Mouse (Mus musculus): ENCODE measurements around the gene Nhlrc3. TPM values are rescaled to one million over a fixed set of nuclear protein-coding genes. Genes with fewer than 3 reads are reported as not detected.

Nhlrc3 gene
- polyA plus RNA-seq, 1 experiment: 10.6 TPM

- peaks cover 2% of the 10 kb centered on the region; the same call in 1 of the 2 replicates for H3K4me1 ChIP-seq (ENCODE audit: control insufficient read depth, insufficient read depth, low read length)
- TF ChIP-seq CTCF (conservative IDR thresholded peaks at IDR 0.05; ENCODE audit: insufficient read depth, insufficient read length, low read depth, low read length) (no peak), POLR2A (IDR thresholded peaks at IDR 0.05; ENCODE audit: low read depth, low read length) (no peak)
- no peak overlapping the region for H3K4me3 ChIP-seq (ENCODE audit: insufficient read depth, low read depth, low read length)
- no peak overlapping the region for H3K27ac ChIP-seq (ENCODE audit: insufficient read depth, low read depth, low read length)
- peaks cover 4% of the 10 kb centered on the region for H3K36me3 ChIP-seq (ENCODE audit: control insufficient read depth, insufficient read depth, low read length)
- H3K27me3 ChIP-seq (replicated peaks; ENCODE audit: control insufficient read depth, insufficient read depth, low read length): no peaks in the 10 kb centered on the region
- DNase-seq: no peak
- 80% methylated on average over 5 of the region's 5 CpGs for WGBS
Measured at GRCm38 (mm10) chr3:53457750-53458149, 5.4 kb downstream of the Nhlrc3 start.

- no peak for DNase-seq
- no peak overlapping the region for H3K27ac ChIP-seq (ENCODE audit: insufficient read depth, low read depth, low read length)
Measured at GRCm38 (mm10) chr3:53454984-53455383, 8.1 kb downstream of the Nhlrc3 start.

DNA sequence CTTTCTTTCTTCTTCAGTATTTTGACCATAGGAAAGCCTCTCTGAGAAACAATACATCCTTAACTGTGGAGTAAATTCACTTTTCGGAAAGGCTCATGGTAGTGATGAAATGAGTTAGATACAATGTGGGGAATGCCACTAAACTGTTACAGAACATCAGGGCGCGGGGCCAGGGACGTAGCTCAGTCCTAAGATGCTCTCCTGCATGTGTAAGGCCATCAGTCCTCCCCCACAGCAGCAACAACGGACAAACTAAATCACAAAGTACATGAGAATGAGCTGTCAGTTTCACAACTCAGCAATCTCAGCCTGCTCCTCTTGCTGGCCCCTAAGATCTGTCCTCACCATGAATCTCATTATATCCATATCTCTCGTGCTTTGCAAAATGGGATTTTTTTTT, 8.6 kb downstream of the Nhlrc3 start:
- TF ChIP-seq CTCF (conservative IDR thresholded peaks at IDR 0.05; ENCODE audit: insufficient read depth, insufficient read length, low read depth, low read length) (no peak), POLR2A (IDR thresholded peaks at IDR 0.05; ENCODE audit: low read depth, low read length) (no peak)
- 80% methylated on average over 6 of the region's 6 CpGs for WGBS
- no peaks in the 10 kb centered on the region for H3K4me1 ChIP-seq (ENCODE audit: control insufficient read depth, insufficient read depth, low read length)
- no peak overlapping the region for H3K27ac ChIP-seq (ENCODE audit: insufficient read depth, low read depth, low read length)
- DNase-seq: no peak
- H3K36me3 ChIP-seq (ENCODE audit: control insufficient read depth, insufficient read depth, low read length): peaks cover 4% of the 10 kb centered on the region
- no peak overlapping the region for H3K4me3 ChIP-seq (ENCODE audit: insufficient read depth, low read depth, low read length)
- no peaks in the 10 kb centered on the region for H3K27me3 ChIP-seq (replicated peaks; ENCODE audit: control insufficient read depth, insufficient read depth, low read length)

More at GRCm38 (mm10) chr3:53454984-53455383, 8.1 kb downstream of the Nhlrc3 start:
- peaks cover 4% of the 10 kb centered on the region for H3K36me3 ChIP-seq (ENCODE audit: control insufficient read depth, insufficient read depth, low read length)
- no peak overlapping the region for H3K4me3 ChIP-seq (ENCODE audit: insufficient read depth, low read depth, low read length)
- H3K4me1 ChIP-seq (ENCODE audit: control insufficient read depth, insufficient read depth, low read length): no peaks in the 10 kb centered on the region
- TF ChIP-seq CTCF (conservative IDR thresholded peaks at IDR 0.05; ENCODE audit: insufficient read depth, insufficient read length, low read depth, low read length) (no peak), POLR2A (IDR thresholded peaks at IDR 0.05; ENCODE audit: low read depth, low read length) (no peak)
- WGBS: 65% methylated on average over 7 of the region's 7 CpGs
- H3K27me3 ChIP-seq (replicated peaks; ENCODE audit: control insufficient read depth, insufficient read depth, low read length): no peaks in the 10 kb centered on the region

DNA sequence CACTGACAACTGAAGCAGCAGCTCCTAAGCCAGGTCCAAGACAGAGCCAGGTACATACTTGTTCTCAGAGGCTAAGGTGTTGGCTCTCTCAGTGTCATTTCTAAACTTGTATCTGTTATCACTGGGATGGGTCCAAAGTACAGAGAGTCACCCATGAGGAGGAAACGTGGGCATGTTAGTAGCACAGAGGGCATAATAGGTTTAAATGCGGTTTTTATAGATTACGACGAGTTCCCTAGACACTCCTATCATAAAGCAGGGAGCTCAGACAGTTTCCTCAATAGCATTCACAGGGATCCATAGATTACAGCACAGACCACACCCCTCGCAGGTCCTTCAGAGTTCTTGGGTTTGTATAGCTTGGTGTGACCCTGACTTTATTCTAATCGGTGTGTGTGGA, 9.1 kb downstream of the Nhlrc3 start:
- Histone ChIP-seq H3K36me3 (ENCODE audit: control insufficient read depth, insufficient read depth, low read length) (peaks cover 4% of the 10 kb centered on the region), H3K4me1 (ENCODE audit: control insufficient read depth, insufficient read depth, low read length) (no peaks in the 10 kb centered on the region), H3K4me3 (ENCODE audit: insufficient read depth, low read depth, low read length) (no peak overlapping the region), H3K27me3 (replicated peaks; ENCODE audit: control insufficient read depth, insufficient read depth, low read length) (no peaks in the 10 kb centered on the region), H3K27ac (ENCODE audit: insufficient read depth, low read depth, low read length) (no peak overlapping the region)
- TF ChIP-seq POLR2A (IDR thresholded peaks at IDR 0.05; ENCODE audit: low read depth, low read length) (no peak), CTCF (conservative IDR thresholded peaks at IDR 0.05; ENCODE audit: insufficient read depth, insufficient read length, low read depth, low read length) (no peak)
- no peak for DNase-seq
- WGBS: 82% methylated on average over 6 of the region's 6 CpGs

DNA sequence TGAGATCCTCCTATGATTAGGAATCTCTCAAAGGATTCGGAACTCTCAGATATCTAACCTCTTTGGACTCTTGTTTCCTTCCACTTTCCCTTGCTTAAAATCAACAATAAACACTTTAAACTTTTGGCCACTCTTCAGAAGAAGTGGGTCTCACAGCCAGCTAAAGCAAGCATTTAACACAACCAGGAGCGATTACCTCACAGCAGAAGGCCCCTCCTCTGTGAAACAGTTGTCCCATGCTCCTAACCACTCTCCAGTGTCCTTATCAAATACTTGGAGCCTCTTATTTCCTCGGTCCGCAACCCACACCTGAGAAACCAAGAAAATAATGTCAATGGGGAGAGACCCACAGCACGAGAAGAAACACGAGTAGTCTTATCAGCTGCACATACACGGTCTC, 9.8 kb downstream of the Nhlrc3 start:
- peaks cover 2% of the 10 kb centered on the region for H3K36me3 ChIP-seq (ENCODE audit: control insufficient read depth, insufficient read depth, low read length)

GRCm38 (mm10) chr3:53452351-53452750, 10.8 kb downstream of the Nhlrc3 start:
- no peak overlapping the region for H3K27ac ChIP-seq (ENCODE audit: insufficient read depth, low read depth, low read length)
- H3K4me3 ChIP-seq (ENCODE audit: insufficient read depth, low read depth, low read length): no peak overlapping the region
- TF ChIP-seq CTCF (conservative IDR thresholded peaks at IDR 0.05; ENCODE audit: insufficient read depth, insufficient read length, low read depth, low read length) (no peak), POLR2A (IDR thresholded peaks at IDR 0.05; ENCODE audit: low read depth, low read length) (no peak)
- H3K36me3 ChIP-seq (ENCODE audit: control insufficient read depth, insufficient read depth, low read length): peaks cover 2% of the 10 kb centered on the region; the same call in 1 of the 2 replicates
- WGBS: 90% methylated on average over 10 of the region's 10 CpGs
- no peak for DNase-seq
- H3K4me1 ChIP-seq (ENCODE audit: control insufficient read depth, insufficient read depth, low read length): no peaks in the 10 kb centered on the region
- H3K27me3 ChIP-seq (replicated peaks; ENCODE audit: control insufficient read depth, insufficient read depth, low read length): no peaks in the 10 kb centered on the region

More for the DNA sequence above, 9.8 kb downstream of the Nhlrc3 start:
- 93% methylated on average over 7 of the region's 7 CpGs for WGBS
- no peaks in the 10 kb centered on the region for H3K4me1 ChIP-seq (ENCODE audit: control insufficient read depth, insufficient read depth, low read length)
- no peak overlapping the region for H3K4me3 ChIP-seq (ENCODE audit: insufficient read depth, low read depth, low read length)
- H3K27ac ChIP-seq (ENCODE audit: insufficient read depth, low read depth, low read length): no peak overlapping the region
- no peaks in the 10 kb centered on the region for H3K27me3 ChIP-seq (replicated peaks; ENCODE audit: control insufficient read depth, insufficient read depth, low read length)
- TF ChIP-seq CTCF (conservative IDR thresholded peaks at IDR 0.05; ENCODE audit: insufficient read depth, insufficient read length, low read depth, low read length) (no peak), POLR2A (IDR thresholded peaks at IDR 0.05; ENCODE audit: low read depth, low read length) (no peak)
- DNase-seq: no peak

DNA sequence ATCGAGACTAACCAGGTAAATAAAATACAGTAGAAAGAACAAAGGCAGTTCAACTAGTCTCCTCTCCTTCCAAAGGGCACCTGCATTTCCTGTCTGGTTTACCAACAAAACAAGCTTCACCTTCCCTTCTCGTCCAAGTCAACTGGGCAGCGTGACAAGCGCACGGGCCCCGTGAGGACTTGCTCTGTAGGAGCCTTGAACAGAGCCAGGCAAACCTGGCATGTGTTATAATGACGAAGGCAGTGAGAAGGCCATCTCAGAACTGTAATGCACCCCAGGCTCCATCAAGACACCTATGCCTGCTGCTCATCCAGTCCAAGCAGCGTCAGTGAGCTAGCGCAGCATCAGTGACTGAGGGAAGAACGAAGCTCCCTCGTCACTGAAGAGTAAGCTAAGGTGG, 12.5 kb downstream of the Nhlrc3 start:
- H3K27ac ChIP-seq (ENCODE audit: insufficient read depth, low read depth, low read length): no peak overlapping the region
- peaks cover 2% of the 10 kb centered on the region; the same call in 1 of the 2 replicates for H3K36me3 ChIP-seq (ENCODE audit: control insufficient read depth, insufficient read depth, low read length)

More for the DNA sequence above, 12.5 kb downstream of the Nhlrc3 start:
- Histone ChIP-seq H3K27me3 (replicated peaks; ENCODE audit: control insufficient read depth, insufficient read depth, low read length) (no peaks in the 10 kb centered on the region), H3K4me3 (ENCODE audit: insufficient read depth, low read depth, low read length) (no peak overlapping the region), H3K4me1 (ENCODE audit: control insufficient read depth, insufficient read depth, low read length) (no peaks in the 10 kb centered on the region)
- TF ChIP-seq POLR2A (IDR thresholded peaks at IDR 0.05; ENCODE audit: low read depth, low read length): no peak
- no peak for TF ChIP-seq CTCF (conservative IDR thresholded peaks at IDR 0.05; ENCODE audit: insufficient read depth, insufficient read length, low read depth, low read length)
- no peak for DNase-seq
- WGBS: 88% methylated on average over 11 of the region's 11 CpGs

All from kidney, adult 2 months (tissue).